Mouse (Mus musculus): ENCODE measurements around the gene Cnih1.

GRCm38 (mm10) chr14:46815640-46816039 lies 27.4 kb upstream of the Cnih1 start:
- TF ChIP-seq CTCF (IDR thresholded peaks at IDR 0.05; ENCODE audit: control insufficient read depth, insufficient read depth, insufficient read length) (no peak), MYOG (IDR thresholded peaks at IDR 0.05; ENCODE audit: control insufficient read depth, extremely low read depth, insufficient read length) (no peak), USF1 (IDR thresholded peaks at IDR 0.05; ENCODE audit: low read depth) (no peak), MAX (IDR thresholded peaks at IDR 0.05) (no peak), MYOD1 (IDR thresholded peaks at IDR 0.05; ENCODE audit: control insufficient read depth, insufficient read length, low read depth) (no peak)
